Mouse (Mus musculus) adrenal gland, postnatal 36 days (tissue): ENCODE data around the gene Txlnb. TPM values are rescaled to one million over a fixed set of nuclear protein-coding genes. Genes with fewer than 3 reads are reported as not detected.
"Not testable (repeated sequence)": the region's sequence is repeated elsewhere in the genome, so short reads cannot be mapped to it uniquely, and the experiment has no call there.

Source experiments
- DNase-seq, 2 experiments: peaks; one replicate each; pipeline ENCODE4 v3.0.0; 2021; ENCODE audit warnings: mixed read lengths in 1 of 2
- total RNA-seq, 2 experiments: library from RNA; stranded (reverse); gene quantifications; 2 replicates each; pipeline ENCODE4 v1.2.3; 2021

Gene Txlnb
- total RNA-seq, 2 experiments from 2014 or later = 0.60 to 0.82 TPM

DNA sequence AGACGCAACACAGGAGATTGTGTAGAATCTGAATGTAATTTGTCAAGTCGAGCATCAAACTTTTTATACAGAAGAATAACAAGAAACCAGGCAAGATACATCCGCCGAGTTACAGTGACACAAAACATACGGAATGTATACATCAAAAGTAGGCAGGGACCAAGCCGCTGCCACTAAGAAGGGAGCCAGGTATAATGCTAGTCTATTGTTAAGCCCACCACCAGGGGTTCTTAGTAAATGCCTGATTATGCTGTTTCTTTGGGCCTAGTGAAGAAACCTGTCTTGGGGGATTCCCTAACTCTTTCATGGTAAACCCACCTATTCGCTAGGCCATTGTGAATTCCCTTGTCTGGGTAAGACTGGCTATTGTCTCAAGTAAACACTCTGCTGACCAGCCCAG lies 24.4 kb downstream of the Txlnb start:
- DNase-seq = not testable (repeated sequence)

DNA sequence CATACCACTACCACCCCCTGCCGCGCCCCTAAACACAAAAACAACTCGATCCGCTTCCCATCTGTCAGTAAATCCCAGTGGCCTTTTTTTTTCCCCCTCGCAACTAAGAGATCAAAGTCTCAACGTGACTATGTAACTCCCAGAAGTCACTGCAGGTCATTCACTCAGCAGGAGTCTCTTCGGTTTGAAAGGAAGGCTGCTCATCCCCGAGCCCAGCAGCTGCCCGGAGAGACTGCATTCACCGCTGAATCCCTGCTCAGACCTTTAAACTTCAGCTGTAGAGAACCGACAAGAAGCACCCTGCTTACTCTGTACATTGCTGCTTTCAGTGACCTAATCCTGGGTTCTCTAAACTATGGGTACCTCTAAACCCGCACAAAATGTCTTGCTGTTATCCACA lies 31.4 kb downstream of the Txlnb start:
- no peak for DNase-seq

DNA sequence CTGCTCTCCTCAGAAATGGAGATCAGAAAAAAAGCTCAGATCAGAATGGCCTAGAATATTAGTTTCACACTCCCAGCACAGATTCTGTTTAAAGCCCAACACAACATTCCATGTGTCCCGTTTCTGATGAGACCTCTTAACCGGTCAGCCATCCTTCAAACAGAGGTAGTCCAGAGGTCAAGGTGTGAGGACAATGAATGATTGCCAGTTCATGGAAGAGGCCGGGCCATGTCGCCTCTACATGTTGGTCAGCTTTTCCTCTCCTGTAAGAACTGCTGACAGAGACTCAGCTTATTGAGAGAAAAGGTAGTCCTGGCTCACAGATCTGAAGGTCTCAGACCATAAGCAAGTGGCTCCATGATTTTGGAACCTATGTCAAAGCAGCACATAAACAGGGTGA lies 33.2 kb downstream of the Txlnb start:
- no peak for DNase-seq

DNA sequence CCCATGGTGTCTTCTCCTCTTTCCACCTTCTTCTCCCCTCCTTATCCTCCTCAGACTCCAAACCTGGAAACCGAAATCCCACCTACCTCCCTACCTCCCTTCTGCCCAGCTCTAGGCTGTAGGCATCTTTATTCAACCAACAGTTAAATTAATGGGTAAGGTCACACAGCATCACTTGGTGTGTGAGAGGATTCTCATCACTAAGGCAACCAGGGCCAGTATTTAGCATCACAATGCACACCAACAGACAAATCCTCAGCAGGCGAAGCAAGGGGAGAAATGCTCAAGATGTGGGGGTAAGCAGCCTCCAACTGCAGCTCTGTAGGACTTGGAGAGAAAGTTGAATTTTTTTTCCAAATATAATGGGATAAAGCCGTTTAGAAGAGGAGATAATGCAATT lies 35.0 kb downstream of the Txlnb start:
- no peak for DNase-seq

DNA sequence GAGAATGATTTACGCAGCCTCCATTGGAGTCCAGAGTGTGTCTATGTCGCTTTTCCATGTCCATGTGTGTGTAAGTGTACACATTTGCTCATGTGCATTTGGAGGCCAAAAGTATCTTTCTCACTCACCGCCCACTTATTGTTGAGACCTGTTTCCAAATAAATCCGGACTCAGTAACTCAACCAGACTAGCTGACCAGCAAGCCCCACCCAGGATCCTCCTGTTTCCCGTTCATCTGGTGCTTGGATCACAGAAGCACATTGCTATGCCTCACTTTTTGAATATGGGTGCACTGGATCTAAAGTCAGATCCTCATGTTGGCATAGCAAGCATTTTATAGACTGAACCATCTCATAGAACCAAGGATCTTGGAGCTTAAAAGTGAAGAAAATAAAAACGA lies 39.0 kb downstream of the Txlnb start:
- DNase-seq = no peak

DNA sequence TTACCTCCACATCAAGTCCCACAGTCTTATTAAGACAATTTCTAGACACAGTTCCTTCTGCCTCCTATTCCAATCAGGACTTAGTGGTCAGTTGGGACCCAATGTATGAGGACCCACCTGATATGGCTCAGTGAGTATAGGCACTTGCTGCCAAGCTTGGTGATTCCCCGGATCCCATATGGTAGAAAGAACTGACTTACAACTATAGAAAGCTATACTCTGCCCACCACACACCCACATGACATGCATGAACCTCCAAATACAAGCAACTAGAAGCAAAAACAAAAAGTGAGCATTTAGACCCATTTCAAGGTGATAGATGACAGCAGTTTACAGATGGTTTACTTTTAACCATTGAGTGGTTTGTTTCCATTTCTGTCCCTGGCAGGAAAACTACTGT lies 40.2 kb downstream of the Txlnb start:
- no peak for DNase-seq

DNA sequence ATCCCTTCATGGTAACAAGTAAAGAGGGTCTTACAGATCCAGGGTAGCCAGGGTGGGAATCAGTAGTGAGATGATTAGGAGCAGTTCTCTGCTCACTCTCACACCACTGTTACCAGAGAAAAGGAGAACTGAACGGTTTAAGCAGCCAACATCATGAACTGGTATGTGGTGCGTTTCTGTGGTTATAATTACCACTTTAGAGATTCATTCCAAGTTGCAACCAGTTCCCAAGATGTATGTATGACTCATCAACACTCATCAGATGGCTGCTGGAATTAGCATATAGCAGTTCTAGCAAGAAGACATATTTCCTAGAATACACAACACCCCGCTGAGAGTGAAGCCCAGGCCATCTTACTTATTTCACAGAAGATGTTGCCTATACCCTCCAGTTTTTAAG lies 46.0 kb downstream of the Txlnb start:
- DNase-seq = no peak

DNA sequence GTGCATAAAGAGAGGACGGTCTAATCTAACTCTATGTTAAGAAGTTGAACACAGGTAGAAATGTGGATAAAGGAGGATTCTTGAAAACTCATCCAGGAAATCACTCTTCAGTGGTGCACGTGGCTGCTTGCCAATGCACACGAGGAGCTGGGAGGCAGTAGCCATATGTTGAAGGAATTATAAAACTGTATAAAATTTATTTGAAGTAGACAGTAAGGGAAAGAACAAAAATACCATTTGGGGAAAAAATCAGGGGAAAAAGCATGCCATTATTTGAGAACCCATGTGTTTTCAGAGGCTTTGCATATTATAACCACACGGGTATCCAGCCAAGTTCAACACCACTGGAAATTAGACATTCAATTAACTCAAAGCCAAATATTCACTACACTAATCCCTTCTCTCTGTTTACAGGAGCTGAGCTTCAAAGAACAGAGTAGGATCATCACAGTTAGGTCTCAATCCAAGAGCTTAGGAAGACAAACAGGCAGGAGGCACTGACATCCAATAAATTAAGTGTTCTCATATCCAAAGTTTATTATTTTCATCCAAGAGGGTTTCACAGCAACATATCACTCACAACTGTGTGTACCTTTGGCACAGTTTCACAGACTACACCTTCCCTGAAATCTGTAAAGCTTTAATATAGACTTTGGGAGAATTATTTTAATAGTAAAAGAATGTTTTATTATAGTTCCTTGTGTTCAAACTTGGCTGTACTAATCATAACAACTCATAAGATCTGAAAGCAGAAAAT lies 48.9 kb downstream of the Txlnb start:
- no peak for DNase-seq

DNA sequence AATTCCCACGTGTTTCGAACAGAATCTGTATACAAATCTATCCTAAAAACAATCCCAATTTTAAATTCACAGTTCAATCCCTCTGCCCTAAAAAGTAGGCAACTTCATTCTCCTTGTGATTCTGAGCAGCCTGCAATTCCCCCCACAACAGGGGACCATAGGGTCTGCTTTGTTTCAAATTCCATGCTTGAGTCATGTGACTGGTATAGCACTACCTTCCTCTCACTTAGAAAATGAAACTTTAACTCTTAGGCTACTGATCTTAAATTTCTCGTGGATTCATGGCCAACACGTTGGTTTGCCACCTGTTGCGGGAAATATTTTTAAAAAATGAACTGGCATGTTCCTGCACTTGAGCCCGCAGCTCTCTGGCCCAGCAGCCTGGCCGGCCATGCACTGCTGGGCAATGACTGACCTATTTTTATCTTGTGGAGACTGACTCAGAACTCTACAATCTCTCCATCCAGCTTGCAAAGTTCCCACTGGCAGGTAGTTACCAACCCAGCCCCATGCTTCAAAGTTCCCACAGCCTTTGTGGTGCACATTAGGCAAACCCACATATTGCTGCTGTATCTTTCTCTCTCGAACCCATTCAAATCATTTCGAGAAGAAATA lies 61.7 kb downstream of the Txlnb start:
- no peak for DNase-seq

DNA sequence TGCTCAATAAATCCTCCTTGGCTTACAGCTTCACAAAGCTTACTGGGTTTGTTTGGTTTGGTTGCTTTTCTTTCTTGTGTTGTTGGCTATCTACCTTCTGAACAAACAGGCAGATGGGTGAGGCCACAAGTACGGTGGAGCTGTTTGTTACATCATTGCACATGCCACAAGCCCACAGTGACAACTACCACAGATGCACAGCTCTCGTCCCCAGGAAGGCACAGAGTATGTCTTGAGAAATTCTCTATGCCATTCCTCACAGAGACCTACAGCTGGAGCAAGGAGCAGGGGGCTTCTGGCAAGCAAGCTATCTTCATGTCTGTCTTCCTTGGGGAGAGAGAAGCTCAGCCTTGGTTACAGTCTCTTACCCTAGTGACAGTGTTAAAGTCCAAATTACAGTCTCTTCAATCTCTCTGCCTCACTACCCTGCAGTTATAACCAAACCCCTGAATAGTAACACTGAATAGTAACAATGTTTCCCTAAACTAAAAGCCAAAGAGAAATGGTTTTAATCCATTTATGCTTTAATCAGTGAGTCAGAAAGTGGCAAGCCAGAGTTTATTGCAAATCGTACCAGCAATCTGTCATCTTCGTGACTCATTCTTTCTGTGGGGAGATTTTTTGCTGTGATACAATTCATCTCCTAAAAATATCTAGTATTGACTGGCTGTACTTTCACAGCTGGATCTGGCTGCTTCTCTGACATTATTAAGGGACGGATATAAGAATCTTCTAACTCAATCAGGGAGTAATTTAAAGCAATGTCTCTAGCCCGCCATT lies 64.9 kb downstream of the Txlnb start:
- DNase-seq = peak in 1 of 2 experiments; percentile 42

DNA sequence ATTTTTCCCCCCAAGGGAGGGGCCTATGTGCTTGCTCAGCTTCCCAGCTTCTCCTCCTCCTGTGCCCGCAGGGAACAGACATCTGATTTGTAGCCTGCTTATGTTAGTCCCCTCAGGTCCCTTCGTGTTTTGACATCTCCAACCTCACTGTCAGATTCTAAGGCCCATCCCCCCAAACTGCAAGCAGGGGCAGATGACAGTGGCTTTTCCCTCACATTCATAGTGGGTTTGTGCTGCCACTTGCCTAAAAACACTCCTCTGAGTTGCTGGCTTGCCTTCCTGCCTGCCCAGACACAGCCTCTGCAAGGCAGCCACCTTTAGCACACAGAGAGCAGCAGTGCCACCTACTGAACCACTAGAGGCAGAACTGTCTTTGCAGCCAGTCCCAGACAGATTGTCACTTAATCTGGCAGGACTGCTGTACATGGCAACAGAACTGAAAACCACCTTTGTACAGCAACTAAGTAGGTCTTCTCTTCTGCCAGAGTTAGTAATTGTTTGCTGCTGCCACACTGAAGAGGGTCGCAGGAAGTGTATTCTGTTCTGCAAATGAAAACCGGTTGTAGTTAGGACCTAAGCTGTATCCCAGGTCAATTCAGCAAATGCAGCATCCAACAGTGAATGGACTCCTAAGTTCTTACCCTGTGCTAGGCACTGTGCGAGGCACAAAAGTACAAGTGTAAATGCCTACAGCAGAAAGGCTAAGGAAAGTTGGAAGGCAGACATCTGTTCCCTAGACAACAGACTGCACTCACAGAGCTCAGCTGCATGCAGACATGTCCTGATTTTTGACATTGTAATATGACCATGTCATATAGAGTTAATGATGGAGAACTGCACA lies 74.0 kb downstream of the Txlnb start:
- DNase-seq = peak; percentile 71 to 76

DNA sequence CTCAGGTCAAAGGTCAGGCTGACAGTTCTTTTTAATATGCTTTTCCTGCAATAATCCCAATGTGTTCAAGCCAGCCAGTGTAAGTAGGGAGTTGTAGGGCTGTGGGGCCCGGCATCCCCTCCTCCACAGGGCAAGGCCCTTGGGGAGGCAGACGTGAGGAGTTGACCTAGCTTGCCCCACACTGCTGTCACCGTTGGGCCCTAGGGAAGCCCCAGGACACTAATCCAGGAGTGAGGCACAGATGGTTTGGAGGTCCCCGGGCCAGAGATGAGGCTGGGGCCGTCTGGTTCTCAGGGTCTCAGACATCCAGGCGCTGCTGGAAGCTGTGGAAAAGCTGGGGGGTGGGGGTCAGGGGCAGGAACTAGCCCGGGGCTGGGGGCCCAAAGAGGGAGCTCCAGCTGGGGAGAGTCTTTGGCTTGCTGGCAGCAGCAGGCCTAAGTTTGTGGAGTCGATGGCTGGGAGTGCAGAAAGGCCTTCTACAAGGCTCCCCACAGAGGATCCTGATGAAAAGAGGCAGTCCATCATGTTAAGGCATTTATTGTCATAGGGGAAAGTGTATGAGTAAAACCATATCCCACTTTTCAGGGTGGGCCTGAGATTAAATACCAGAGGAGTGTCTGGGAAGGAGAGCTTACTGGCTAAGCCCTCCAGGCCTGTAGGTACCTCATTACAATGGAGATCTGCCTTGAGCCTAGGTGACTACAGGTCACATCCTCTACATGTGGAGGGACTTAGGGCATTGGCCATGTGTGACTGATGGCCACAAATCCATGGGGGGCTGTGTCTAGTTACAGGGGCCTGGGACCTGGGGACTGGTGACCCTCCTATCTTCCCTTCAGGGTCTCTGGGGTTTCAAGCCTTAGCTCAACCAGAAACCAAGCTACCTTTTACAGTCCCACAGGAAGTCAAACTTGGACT lies 82.2 kb downstream of the Txlnb start:
- no peak for DNase-seq

DNA sequence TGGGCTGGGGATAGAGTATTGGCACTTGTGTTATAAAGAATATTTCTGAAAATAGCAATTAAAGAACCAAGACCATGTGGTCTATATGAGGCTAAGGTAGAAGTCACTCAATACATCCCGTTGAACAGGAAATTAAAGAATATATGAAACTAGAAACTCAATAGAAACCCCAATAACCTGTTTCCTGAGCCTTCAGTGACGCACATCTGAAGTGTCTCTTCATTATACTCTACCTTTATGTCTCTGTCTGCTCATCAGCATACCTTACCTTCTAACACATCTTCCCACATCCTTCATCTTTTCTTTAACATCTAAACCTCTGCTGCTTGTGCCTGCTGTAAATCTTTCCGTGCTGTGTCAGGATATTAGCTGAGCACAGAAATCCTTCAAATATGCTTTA lies 84.0 kb downstream of the Txlnb start:
- no peak for DNase-seq

DNA sequence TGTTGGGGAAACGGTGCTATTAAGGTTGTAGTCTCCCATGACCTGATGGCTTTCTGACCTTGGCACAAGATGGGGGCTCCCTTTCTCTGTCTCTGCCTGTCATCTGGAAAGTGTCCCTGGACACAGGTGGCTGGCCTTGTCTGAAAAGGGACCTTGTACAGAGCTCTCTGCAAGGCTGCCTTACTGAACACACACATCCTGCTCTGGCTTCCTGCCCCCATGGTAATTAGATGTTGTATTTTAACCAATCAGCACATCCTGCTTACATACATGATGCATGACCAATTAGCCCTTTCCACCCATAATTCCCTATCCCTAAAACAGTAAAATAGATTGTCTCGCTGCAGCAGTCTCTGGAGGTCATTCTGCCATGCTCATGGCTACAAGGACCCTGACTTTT lies 84.7 kb downstream of the Txlnb start:
- peak; percentile 16 to 23 for DNase-seq

Other genes starting within 250 kb of the Txlnb start
- gene Cited2, start 73.0 kb upstream of the Txlnb start, total RNA-seq = 100 to 1,000 TPM in 1 of 2 experiments, 10 to 100 TPM in 1; 49.3 to 106 TPM
- gene Heca, start 151.8 kb downstream of the Txlnb start, total RNA-seq = 10 to 100 TPM; 25.8 to 40.6 TPM
- 10 to 100 TPM; 16.5 to 32.1 TPM for gene Abracl, start 227.1 kb downstream of the Txlnb start, total RNA-seq